Mouse (Mus musculus): ENCODE measurements at regions not wholly inside any gene's neighbourhood (a gene's known extent, or its start where the extent isn't known, plus 50 kb on each side); places are given as distances from the start of the nearest gene placed in this dataset.
"Not testable (repeated sequence)": the region's sequence is repeated elsewhere in the genome, so short reads cannot be mapped to it uniquely, and the experiment has no call there.

DNA sequence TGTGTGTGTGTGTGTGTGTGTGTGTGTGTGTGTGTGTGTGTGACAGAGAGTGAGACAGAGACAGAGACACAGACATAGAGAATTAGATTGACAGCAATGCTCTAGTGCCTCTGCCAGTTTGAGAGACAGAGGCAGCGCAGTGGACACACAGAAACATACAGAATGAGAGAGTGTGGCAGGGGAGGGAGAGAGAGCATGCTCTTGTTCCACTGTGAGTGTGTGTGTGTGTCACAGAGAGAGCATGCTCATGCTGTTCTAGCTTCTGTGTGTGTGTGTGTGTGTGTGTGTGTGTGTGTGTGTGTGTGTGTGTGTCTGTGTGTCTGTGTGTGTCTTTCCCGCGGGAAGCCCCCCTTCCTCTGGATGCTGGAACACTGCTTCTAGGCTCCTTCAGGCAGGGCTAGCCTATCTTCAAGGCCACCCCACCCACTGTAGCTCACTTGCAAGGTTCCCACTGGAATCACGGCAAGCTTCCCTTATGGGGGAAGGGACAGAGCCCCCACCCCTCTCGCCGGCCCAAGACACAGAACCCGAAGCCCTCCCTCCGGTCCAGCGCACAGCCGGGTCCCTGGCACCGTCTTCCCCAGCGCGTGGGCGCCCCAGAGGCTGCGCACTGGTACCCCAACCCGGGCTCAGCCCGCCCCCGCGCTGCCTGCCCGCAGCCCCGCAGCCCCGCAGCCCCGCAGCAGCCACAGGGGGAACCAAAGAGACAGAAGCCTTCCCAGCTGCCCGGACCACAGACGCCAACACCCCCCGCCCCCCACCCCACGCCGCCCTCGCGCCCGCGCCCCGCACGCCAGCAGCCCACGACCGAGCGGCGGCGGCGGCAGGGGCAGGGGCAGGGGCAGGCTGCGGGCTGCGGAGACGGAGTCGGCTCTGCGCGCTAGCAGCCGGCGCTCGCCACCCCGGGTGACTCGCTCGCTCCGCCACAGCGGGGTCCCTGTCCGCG lies 84.4 kb downstream of the 1700018G05Rik start:
- not testable (repeated sequence) for TF ChIP-seq CTCF (IDR thresholded peaks at IDR 0.05; ENCODE audit: control insufficient read depth, insufficient read depth, insufficient replicate concordance, low read depth, low read length); POLR2A (IDR thresholded peaks at IDR 0.05; ENCODE audit: control insufficient read depth, low read depth, low read length)

Measured in testis, adult 2 months (tissue).